Mouse (Mus musculus) cerebellum, adult 8-10 months (tissue): ENCODE results near the gene Fam20c.

Experiments
- DNase-seq: peaks from one replicate; pipeline ENCODE4 v3.0.0; 2022

Fam20c gene

DNA sequence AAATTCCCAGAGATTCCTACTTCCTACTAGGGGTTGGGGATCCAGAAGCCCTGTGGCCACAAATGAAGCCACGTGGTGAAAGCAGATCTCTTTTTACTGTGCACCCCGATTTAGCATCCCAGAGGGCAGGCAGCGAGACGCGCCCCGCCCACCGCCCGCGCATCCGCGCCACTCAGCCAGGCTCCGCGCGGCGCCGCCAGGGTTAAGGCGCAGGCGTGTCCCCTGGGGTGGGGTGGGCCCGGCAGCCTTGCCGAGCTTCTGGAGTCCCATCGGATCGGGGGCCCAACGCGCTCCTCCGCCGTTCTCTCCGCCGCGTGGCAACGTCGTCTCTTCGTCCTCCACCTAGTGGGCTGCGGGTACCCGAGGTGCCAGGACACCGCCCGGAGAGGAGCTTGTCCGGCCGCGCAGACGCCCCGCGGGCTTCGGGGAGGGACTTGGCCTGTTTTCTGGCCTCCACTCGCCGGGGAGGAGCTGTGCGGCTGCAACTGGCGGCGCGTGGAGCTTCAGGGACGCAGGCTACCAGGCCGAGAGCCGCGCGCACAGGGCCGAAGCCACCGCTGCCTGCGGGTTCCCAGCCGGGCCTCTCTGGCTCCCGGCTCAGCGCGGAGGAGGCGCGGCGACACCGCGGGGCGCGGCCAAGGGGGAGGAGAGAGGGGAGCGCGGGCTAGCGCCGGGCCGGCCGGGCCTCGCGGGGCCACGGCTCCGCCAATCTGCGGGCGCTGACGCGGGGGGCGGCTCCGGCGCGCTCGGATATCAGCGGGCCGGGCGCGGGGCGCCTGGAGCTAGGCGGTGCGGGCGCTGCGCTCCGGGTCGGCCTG, at the start of gene Fam20c:
Gene Fam20c, plus strand, starts transcription at position 212 of the 818 bp plus-strand sequence.
- peak; percentile 38 for DNase-seq

DNA sequence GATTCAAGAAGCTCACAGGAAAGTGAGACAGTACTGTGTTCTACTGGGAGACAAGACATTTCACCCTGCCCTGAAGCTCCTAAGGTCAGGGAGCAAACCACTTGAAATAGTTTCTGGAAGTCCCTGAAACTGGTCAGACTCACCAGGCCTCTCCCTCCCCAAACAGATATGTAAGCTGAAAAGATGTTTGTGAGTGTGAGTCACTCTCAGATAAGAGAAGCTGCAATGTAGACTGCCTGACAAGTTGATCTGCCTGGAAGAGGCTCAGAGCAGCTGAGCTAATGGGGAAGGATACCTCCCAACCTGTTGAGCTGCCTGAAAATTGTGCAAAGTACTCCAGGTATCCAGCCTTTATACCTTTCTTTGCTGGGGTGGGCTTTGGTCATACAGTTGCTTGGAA, 46.9 kb upstream of the Fam20c start:
- DNase-seq, result no peak

DNA sequence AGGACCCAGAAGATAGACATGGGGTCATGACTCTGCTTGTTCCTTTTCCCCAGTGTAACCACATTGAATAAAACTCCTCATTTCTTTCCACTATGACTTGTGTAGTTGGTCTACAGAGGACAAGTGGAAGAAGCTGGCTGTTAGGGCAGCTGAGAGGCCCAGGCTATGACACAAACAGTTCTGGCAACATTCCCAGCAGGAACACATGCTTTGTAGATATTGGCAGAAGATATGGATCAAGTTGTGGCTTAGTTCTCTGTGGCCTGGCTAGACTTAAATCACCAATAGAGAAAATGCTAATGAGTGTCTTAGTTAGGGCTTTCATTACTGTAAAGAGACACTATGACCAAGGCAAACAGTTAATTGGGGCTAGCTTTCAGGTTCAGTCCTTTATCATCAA, 45.7 kb upstream of the Fam20c start:
- DNase-seq, result no peak

DNA sequence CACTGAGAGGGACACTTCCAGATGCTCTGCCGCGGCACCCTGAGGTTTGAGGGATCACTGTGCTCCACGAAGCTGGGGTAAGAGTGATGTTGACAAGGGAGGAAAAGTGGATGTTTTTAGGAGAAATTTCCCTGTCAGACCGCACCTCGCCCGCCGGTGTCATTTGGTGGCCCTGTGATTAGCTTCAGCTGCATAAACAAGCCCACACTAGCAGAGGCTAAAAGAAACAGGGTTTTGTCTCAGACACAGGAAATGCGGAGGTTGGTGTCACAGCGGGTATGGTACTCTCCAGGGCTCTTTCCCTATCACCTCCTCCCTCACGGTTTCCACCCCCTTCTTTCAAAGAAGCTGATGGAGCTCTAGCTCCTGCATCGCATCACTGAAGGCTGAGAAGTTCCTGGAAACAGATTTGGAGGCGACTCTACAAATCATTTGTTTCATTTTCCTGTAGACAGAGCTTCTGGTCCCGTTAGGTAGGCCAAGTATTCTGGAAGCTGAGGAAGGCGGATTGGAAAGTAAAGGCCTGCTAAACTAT, 38.7 kb upstream of the Fam20c start:
- DNase-seq, result no peak

DNA sequence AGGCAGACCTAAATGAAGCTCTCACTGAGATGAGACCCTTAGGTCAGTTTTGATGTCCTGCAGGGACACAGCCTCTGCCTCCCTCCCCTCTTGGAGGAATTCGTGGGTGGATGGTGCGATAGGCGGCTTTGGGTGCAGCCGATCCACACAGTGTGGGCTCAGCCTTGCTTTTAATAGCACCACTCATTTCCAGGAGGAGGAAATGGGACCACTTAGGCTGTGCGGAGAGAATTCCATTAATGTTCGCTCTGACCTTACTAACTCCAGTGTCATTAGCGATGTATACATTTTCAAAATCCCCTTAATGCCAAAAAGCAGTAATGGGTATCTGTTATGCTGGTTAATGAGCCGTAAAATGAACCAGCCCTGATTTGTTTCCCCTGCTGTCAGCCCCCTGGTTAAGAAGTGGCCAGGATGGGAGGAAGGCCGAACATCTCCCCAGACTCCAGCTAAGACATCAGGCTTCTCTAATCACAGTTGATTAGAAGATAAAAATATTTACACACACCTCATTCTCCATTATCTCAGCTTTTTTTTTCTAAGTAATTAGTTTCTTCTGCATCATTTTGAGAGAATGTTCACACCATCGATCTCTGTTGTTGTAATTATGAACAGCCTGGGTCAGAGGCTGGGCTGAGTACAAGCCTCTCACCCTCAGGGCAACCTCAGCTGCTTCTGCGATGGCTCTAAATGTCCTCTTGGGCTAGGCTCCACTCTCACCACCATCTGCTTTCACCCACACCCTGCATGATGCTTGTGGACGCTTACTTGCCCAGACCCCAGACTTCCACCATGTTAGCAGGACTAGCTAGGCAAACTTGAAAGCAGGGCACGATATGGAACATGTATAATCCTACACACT, 33.8 kb upstream of the Fam20c start:
- DNase-seq, result no peak

DNA sequence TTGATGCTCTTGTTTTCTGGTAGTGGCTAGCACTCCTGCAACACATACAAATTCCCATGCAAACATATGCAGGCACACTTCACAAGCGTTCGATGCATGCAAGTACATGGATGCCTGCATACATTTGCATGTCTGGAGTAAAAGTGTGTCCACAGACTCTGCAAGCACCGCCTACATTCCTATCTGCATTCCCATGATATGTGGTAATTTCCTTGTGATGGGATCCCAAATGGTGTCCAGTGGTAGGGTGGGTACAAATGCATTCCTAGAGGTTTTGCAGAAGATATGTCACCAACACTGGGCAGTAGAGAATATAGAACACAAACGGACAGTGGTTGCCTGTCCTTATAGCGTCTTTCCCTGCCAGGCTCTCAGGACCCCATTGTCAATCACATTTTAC, 29.9 kb upstream of the Fam20c start:
- DNase-seq, result no peak

DNA sequence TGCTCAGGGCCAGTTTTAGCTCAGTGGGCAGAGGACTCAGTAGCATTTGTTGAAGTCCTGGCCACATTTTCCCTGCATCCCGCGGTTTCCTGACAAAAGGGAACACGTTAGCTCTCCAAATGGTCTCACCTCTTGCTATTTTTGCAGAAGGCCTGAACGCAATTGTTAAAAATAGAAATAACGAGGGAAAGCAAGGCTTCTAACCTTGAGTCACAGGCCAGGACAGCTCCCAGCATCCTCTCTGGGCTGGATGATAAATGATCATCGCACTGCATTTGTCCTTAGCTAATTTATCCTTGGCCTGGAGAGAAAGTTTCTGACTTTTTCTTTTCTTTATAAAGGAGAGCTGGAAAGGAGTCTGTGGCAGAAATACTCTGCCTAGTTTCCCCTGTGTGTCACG, 29.2 kb upstream of the Fam20c start:
- no peak for DNase-seq

DNA sequence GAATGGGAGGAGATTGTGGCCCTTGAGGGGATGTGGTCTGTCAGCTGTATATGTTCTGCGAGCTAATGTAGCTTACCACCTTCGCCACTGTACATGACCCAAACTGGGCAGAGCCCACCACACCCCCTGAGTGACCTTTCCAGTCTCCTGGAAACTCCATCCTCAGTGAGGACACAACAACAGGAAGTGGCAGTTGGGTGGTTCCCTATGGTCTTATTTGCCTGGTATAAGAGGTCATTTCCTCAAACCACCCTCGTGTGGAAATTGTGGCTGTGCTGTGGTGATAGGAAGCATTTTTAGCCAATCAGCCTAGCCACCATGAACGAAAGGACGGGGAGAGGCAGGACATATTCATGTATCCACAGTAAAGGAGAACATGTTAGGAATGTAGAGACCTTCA, 23.5 kb upstream of the Fam20c start:
- DNase-seq, result no peak

DNA sequence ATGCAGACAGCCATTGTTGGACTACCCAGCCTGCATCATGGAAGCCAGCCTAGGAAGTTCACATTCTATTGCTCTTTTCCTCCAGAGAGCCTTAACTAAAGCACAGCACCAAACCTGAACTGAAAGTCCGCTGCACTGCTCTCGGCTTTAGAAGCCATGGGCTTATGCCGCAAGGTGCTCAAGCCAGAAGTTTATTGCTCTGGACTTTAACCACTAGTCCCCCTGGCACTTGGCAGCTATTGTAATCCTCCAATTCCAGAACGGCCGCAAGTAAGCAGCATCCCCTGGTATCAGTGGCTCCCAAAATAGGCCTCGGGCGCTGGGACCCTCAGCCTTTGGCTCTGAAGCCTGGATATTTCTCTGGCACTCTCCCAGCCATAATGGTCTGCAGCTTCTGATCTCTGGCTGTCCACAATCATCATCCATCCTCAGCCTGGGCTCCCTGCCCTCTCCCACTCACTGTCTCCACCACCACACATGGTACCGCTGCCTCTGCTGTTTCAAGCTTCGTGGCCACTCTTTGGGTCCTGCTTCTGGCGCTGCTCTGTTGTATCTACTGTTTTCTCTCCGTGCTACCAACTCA, 20.9 kb upstream of the Fam20c start:
- DNase-seq, result no peak

DNA sequence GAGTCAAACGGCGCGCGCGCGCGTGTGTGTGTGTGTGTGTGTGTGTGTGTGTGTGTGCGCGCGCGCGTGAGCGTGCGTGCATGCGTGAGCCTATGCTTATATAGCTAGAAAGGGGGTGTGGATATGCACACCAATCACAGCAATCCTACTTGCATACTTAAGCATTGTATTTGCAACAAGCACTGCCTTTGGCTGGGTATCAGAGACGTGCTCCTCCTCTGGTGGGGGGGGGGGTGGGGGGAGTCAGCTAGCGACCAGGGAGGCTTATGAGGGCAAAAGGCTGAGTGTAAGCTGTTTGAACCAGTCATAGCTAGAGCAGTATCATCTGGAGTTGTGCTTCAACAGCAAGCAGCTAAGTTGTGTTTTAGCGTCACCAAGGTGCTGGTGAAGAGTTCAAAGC, 20.3 kb upstream of the Fam20c start:
- DNase-seq, result no peak

DNA sequence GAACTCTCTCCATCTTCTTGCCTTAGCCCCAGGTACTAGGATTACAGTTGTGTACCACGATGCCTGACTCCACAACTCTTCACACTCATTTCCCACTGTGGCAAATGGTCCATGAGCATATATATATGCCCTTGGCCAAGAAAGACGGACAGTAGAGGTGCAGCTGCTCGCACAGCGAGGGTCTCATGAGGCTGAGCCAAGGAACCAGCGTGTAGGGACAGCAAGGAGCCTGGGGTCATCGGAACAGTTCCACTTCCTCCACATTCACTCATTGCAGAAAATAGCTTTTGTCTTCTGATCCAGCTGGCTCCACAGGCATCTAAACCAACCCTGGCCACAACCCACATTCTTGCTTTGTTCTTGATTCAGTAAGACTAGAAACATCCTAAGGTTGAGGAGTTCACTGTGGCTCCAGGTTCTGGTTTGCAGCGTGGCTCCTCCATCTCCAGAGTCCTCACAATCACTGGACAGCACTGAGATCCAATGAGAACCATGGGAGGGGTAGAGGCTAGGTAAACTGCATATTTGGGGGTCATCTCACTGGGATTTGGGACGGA, 19.0 kb upstream of the Fam20c start:
- DNase-seq, result no peak

DNA sequence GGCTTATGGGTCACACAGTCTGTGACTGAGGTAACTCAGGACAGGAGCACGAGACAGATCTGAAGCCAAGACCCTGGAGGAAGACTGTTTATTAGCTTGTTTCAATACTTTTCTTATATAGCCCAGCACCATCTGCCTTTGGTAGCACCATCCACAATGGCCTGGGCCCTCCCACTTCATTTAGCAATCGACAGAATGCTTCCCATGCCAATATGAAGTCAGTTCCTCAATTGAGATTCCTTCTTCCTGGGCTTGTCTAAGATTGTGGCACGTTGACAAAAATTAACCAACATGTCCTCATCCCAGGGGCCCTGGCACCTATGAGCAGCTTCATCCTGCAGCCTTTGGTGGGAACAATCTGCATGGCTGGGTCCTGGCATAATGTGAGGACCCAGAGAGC, 14.2 kb upstream of the Fam20c start:
- no peak for DNase-seq

DNA sequence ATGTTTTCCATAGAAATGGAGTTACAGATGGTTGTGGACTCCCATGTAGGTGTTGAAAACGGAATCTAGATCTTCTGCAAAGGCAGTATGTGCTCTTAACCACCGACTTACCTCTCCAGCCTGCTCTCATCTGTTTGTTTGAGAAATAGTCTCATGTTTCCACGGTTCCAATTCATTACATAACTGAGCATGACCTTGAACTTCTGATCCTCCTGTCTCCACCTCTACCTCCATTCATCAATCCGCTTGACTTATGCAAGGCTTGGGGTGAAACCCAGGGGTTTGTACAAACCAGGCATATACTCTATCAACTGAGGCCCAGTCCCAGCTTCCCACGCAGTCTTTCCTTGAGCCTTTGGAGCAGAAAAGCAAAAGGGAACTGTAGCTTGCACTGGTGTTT, 12.8 kb upstream of the Fam20c start:
- DNase-seq, result no peak

DNA sequence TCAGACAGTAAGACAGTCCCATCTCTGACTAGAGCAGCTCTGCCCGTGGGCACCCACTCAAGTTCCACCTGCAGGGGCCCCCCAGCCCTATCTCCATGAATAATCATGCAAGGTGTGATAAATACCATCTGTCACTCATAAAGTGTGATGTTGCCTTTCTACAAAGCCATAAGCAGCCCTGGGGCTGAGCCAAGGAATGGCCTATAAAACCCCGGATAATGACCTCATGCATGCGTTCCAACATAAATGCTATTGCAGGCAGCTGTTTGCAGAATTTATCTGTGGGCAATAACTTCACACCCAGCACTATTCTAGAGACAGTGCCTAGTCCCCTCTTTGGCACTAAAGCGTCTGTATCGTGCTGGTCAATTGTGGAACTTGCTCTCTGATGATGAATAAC, 12.0 kb upstream of the Fam20c start:
- no peak for DNase-seq

DNA sequence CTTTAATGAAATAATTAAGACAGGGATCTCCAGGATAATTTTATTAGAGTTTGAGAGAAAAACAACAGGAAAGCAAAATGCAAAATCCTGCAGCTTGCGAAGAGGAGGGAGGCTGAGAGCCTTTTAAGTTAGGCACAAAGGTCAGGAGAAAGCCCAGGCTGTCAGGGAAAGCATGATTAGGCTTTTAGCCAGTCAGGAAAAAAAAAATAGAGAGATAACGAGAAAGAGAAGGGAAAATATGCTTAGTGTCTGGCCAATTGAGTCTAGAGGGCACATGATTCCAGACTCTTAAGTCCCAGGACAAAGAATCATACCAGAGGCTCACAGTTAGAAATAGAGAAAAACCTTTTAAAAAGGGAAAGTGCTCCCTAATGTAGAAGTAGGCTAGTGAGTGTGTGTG, 10.7 kb upstream of the Fam20c start:
- DNase-seq, result no peak

DNA sequence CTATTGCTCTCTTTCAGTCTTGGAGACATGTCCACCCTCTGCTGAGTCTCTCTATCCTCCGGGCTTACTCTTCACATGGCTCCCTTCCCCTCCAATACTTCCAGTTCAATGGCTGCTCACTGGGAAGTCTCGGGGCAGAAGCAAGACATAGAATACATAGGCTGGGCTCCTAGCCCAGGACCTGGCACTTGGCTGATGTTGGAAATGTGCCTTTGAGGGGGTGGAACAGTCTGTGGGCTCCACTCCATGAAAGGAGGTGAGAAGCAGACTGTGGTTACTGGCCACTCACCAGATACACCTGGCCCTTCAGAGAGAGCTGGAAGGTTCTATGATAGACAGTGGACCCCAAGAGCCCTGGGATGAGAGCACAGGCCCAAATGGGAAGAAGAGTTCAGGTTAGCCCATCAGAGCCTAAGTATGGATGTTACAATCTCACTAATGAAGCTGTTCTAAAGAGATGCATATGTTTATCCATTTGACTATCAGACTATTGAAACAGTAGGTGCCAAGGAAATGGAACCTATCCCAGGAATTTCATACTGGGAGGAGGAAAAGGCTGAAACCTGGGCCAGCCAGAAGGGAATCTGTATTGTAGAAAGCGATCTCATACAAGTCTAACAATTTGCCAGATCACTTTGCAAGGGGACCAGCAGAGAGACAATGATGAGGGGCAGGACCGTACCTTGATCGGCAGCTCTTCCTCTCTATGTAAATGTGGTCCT, 8.8 kb upstream of the Fam20c start:
- peak; percentile 64 for DNase-seq

DNA sequence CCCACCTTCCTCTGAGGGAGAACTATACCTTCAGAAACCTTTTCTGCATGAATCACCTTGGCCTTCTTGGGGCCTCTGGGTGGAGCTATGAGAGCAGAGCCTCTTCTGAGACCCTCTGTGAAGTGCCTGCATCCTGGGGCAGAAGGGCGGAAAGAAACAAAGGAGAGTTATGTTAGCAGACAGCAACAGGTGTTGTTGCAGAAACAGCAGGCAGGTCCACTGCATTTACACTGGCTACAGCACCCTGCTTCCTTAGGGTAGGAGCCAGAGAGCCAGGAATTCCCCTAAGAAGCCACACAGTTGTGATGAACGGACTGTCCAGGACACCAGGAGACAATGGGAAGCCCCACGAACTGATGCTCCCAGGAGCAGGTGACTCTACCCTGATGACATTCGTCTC, 1.0 kb upstream of the Fam20c start:
- DNase-seq, result no peak

DNA sequence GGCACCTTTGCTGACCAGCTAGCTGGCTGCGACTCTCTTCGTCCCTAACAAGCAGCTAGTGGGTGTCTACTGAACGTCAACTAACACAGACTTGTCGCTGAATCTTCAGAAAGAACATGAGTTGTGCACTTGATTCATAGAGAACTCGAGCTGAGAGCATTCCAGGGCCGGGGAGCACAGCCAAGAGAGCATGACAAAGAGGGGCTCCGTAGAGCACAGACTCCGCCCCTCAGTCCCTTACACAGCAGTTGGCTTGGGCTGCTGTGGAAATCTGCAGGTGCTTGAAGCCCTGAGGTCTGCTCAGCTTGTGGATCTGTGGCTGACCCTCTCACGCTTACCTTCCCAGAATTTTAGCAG, 390 bp upstream of the Fam20c start:
- DNase-seq, result no peak

DNA sequence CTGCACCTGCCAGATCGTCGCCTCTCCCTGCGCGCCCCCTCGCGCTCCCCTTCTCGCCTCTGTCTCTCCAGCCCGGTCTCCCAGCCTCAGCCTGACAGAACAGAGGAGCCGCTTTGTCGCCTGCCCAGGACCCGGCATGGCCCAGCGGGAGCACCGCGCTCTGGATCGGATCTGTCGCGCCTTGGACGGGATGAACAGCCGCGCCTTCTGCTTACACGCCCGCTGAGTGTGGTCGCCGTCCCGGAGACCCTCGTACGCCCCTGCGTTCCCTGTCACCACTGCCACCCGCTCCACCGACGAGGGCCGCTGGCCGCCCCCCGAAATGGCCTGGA, 773 bp downstream of the Fam20c start:
- DNase-seq, result no peak

DNA sequence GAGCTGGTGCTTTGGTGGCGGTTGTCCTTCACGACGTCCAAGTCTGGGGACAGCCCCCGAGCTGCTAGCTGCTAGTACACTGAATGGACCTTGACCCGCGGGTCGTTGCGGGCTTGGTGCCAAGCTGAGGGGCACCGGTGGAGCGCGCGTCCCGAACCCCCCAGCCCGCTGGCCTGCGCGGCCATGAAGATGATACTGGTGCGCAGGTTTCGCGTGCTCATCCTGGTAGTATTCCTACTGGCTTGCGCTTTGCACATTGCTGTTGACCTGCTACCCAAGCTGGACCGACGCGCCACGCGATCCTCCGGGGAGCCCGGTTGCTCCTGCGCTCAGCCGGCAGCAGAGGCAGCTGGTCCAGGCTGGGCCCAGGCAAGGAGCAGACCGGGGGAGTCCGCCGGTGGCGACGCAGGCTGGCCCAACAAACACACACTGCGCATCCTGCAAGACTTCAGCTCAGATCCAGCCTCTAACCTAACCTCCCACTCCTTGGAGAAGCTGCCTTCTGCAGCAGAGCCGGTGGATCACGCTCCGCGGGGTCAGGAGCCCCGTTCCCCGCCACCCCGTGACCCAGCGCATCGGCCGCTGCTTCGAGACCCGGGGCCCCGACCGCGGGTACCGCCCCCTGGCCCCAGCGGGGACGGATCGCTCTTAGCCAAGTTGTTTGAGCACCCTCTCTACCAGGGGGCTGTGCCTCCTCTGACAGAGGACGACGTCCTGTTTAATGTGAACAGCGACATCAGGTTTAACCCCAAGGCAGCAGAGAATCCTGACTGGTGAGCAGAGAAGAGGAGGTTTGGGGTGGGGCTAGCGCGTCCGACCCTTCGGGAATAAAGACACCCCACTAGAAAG, 1.4 kb downstream of the Fam20c start:
- DNase-seq, result peak; percentile 13

DNA sequence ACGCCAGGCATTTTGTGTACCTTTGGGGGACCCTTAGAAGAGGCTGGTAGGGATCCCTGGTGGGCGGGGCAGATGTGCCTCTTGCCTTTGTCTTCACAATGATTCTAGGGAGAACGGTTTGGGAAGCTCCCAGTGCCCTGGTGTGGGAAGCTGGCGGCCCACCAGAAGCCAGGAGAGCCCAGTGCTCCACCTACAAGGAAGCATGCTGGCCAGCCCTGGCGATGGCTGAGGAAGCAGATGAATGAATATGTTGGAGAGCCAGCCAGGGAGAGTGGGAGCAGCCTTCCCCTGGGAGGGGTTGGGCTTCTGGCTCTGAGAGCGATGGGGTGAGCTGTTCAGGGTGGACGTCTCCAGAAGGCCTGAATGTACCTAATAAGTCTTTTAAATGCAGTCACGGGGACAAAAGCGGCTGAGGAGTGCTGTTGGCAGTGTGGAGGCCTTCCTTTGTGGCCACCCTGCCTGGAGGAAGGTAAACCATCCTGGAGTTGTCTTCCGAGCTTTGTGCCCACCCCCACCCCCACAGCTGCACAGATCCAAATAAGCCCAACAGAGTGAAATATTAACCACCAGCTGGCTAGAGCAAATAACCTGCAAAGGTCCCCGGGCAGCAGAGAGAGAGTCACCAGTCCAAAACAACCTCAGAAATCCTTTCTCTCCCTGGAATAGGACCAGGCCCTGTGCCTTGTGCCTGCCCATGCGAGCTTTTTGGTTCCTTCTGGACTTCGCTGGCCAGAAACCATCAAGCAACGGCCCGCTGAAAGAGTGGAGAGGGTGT, 2.2 kb downstream of the Fam20c start:
- peak; percentile 16 for DNase-seq
